Mouse (Mus musculus): Measurements from ENCODE around the gene Stau1.

Gene Stau1

GRCm38 (mm10) chr2:166983351-166983894 lies 12.7 kb downstream of the Stau1 start:
- no peak for DNase-seq

GRCm38 (mm10) chr2:166980161-166980560 lies 15.9 kb downstream of the Stau1 start:
- DNase-seq = no peak

- DNase-seq = no peak
These were observed 18.6 kb downstream of the Stau1 start for GRCm38 (mm10) chr2:166977490-166977889.

- no peak for DNase-seq
These were observed 19.7 kb downstream of the Stau1 start for GRCm38 (mm10) chr2:166976356-166976755.

- DNase-seq = no peak
These were observed 21.8 kb downstream of the Stau1 start for GRCm38 (mm10) chr2:166974177-166974872.

- DNase-seq = no peak
These were observed 22.9 kb downstream of the Stau1 start for GRCm38 (mm10) chr2:166973153-166973552.

GRCm38 (mm10) chr2:166964773-166965172 lies 31.3 kb downstream of the Stau1 start:
- no peak for DNase-seq

GRCm38 (mm10) chr2:166963257-166963656 lies 32.8 kb downstream of the Stau1 start:
- no peak for DNase-seq

GRCm38 (mm10) chr2:166960648-166961330 lies 35.3 kb downstream of the Stau1 start:
- DNase-seq = peak; percentile 45 to 46

GRCm38 (mm10) chr2:166956805-166957204 lies 39.3 kb downstream of the Stau1 start:
- DNase-seq = peak; percentile 76 to 77

- no peak for DNase-seq
These were observed 43.9 kb downstream of the Stau1 start for GRCm38 (mm10) chr2:166952151-166952550.

- peak; percentile 43 to 60 for DNase-seq
These were observed 45.0 kb downstream of the Stau1 start for GRCm38 (mm10) chr2:166950853-166951648.

- DNase-seq = no peak
These were observed 47.2 kb downstream of the Stau1 start for GRCm38 (mm10) chr2:166948936-166949335.

- DNase-seq = no peak
These were observed 47.9 kb downstream of the Stau1 start for GRCm38 (mm10) chr2:166948246-166948645.

GRCm38 (mm10) chr2:166945456-166945855 lies 50.6 kb downstream of the Stau1 start:
- DNase-seq = no peak

GRCm38 (mm10) chr2:166944346-166944745 lies 51.8 kb downstream of the Stau1 start:
- DNase-seq = no peak

- no peak for DNase-seq
These were observed 53.0 kb downstream of the Stau1 start for GRCm38 (mm10) chr2:166943146-166943545.

- peak; percentile 37 to 46 for DNase-seq
These were observed 59.9 kb downstream of the Stau1 start for GRCm38 (mm10) chr2:166936166-166936565.

- no peak for DNase-seq
These were observed 60.5 kb downstream of the Stau1 start for GRCm38 (mm10) chr2:166935582-166935981.

GRCm38 (mm10) chr2:166934416-166934815 lies 61.7 kb downstream of the Stau1 start:
- DNase-seq = peak; percentile 19 to 22

GRCm38 (mm10) chr2:166933943-166934342 lies 62.2 kb downstream of the Stau1 start:
- no peak for DNase-seq

GRCm38 (mm10) chr2:166923971-166924370 lies 72.1 kb downstream of the Stau1 start:
- no peak for DNase-seq

- no peak for DNase-seq
These were observed 85.6 kb downstream of the Stau1 start for GRCm38 (mm10) chr2:166910536-166910935.
